Mouse (Mus musculus) C2C12 (cell line): ENCODE measurements around the gene Ipmk. TPM values are rescaled to one million over a fixed set of nuclear protein-coding genes. Genes with fewer than 3 reads are reported as not detected.
"Not testable (repeated sequence)": the region's sequence is repeated elsewhere in the genome, so short reads cannot be mapped to it uniquely, and the experiment has no call there.

Experiments
- H3K27me3 ChIP-seq: one replicate; pipeline ENCODE4 v1.6.1; 2011; ENCODE audit not compliant: control insufficient read depth, insufficient read depth, insufficient read length
- H3K36me3 ChIP-seq: one replicate; pipeline ENCODE4 v1.6.1; 2011; ENCODE audit not compliant: control insufficient read depth, insufficient read depth
- H3K4me3 ChIP-seq: one replicate; pipeline ENCODE4 v1.5.1; 2011; ENCODE audit warnings: mild to moderate bottlenecking, control low read depth; ENCODE audit not compliant: poor library complexity, insufficient read depth, severe bottlenecking
- H3K79me2 ChIP-seq: one replicate; pipeline ENCODE4 v1.6.1; 2011; ENCODE audit not compliant: control insufficient read depth, insufficient read depth
- H3K79me3 ChIP-seq: one replicate; pipeline ENCODE4 v1.6.1; 2011; ENCODE audit warnings: low read depth, control low read depth
- H3ac ChIP-seq: one replicate; pipeline ENCODE3; 2011; ENCODE audit warnings: low read depth; ENCODE audit not compliant: control insufficient read depth, insufficient read length
- CEBPB ChIP-seq: IDR thresholded peaks from one replicate; pipeline ENCODE4 v1.6.1; 2011; ENCODE audit warnings: low read depth, mild to moderate bottlenecking, control low read depth, moderate library complexity
- CTCF ChIP-seq: IDR thresholded peaks from one replicate; pipeline ENCODE4 v1.5.1; 2011; ENCODE audit not compliant: control insufficient read depth, insufficient read depth, insufficient read length
- FOSL1 ChIP-seq: IDR thresholded peaks from one replicate; pipeline ENCODE4 v1.8.0; 2011; ENCODE audit warnings: mild to moderate bottlenecking, low read length; ENCODE audit not compliant: poor library complexity, insufficient read depth, severe bottlenecking
- MAX ChIP-seq: IDR thresholded peaks from one replicate; pipeline ENCODE4 v1.6.1; 2011; ENCODE audit warnings: mild to moderate bottlenecking, control low read depth
- MYOD1 ChIP-seq: IDR thresholded peaks from one replicate; pipeline ENCODE4 v1.6.1; 2011; ENCODE audit warnings: low read depth; ENCODE audit not compliant: control insufficient read depth, insufficient read length
- MYOG ChIP-seq: IDR thresholded peaks from one replicate; pipeline ENCODE4 v1.6.1; 2011; ENCODE audit not compliant: control insufficient read depth, insufficient read length; ENCODE audit errors: extremely low read depth
- USF1 ChIP-seq: IDR thresholded peaks from one replicate; pipeline ENCODE4 v1.6.1; 2011; ENCODE audit warnings: low read depth, mild to moderate bottlenecking, control low read depth, moderate library complexity
- polyA plus RNA-seq: library from polyadenylated mRNA; unstranded; fragments of >200 nt; fragmentation: generic; extraction: Trizol; gene quantifications from one replicate; pipeline ENCODE4 v1.2.1, GENCODE M21; 2012; ENCODE audit warnings: missing spikeins

Gene Ipmk
- polyA plus RNA-seq, 1 experiment: 9.2 TPM

GRCm38 (mm10) chr10:71447661-71448060 is 100.1 kb downstream of the Ipmk start:
- no peak overlapping the region for H3ac ChIP-seq
- no peaks in the 10 kb centered on the region for H3K79me3 ChIP-seq
- no peaks in the 10 kb centered on the region for H3K79me2 ChIP-seq
- H3K4me3 ChIP-seq: no peak overlapping the region
- H3K27me3 ChIP-seq: no peaks in the 10 kb centered on the region
- TF ChIP-seq CEBPB (no peak), USF1 (no peak), MYOG (no peak)
- no peaks in the 10 kb centered on the region for H3K36me3 ChIP-seq

- no peaks in the 10 kb centered on the region for H3K79me3 ChIP-seq
- H3K27me3 ChIP-seq: no peaks in the 10 kb centered on the region
- no peak overlapping the region for H3K4me3 ChIP-seq
- H3K79me2 ChIP-seq: no peaks in the 10 kb centered on the region
- no peaks in the 10 kb centered on the region for H3K36me3 ChIP-seq
- TF ChIP-seq MAX (no peak), USF1 (no peak), MYOD1 (no peak), FOSL1 (no peak), CTCF (no peak), MYOG (no peak), CEBPB (no peak)
- no peak overlapping the region for H3ac ChIP-seq
These were observed 100.7 kb downstream of the Ipmk start for GRCm38 (mm10) chr10:71448284-71448683.

DNA sequence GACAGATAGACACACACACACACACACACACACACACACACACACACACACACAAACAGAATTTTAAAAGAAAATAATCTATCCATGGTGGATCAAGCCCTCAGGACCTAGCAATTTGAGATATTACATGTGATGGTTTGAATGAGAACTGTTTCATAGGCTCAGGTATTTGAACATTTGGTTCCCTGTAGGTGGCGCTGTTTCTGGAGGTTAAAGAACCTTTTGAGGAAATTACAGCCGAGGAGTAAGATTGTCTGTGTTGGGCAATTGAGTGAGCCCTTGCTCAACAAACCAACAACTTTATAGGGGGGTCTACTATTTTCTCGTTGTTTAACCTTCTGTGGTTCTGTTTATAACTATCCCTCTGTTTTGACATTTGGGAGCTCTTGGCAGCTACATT is 107.8 kb downstream of the Ipmk start:
- no peaks in the 10 kb centered on the region for H3K36me3 ChIP-seq
- no peaks in the 10 kb centered on the region for H3K27me3 ChIP-seq

DNA sequence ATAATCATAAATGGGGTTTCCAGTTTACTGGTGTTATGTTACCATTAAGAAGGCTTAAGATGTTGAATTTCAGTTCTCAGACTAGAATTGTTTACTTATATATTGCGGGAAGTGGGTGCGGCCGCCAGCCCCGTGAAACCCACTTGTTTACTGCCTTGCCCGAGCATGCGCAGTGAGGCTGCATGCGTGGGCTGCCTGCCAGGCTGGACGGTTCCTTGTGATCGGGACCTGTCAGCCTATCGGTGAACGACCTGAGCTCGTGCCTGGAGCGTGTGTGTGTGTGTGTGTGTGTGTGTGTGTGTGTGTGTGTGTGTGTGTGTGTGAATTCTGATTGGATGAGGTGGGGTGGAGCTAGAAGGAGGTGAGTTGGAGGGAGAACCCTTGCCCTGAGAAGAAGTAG is 114.8 kb downstream of the Ipmk start:
- not testable (repeated sequence) for H3K27me3 ChIP-seq, H3K79me2 ChIP-seq, H3K36me3 ChIP-seq, H3ac ChIP-seq, H3K4me3 ChIP-seq, H3K79me3 ChIP-seq

More for the DNA sequence above, 107.8 kb downstream of the Ipmk start:
- Histone ChIP-seq H3ac (no peak overlapping the region), H3K4me3 (no peak overlapping the region), H3K79me2 (no peaks in the 10 kb centered on the region), H3K79me3 (no peaks in the 10 kb centered on the region)
- TF ChIP-seq CTCF: no peak
- no peak for TF ChIP-seq MAX
- TF ChIP-seq CEBPB: no peak
- TF ChIP-seq USF1: no peak
- TF ChIP-seq MYOD1: no peak
- no peak for TF ChIP-seq FOSL1
- TF ChIP-seq MYOG: no peak

GRCm38 (mm10) chr10:71464417-71464816 is 116.9 kb downstream of the Ipmk start:
- Histone ChIP-seq H3K79me2 (no peaks in the 10 kb centered on the region), H3K79me3 (no peaks in the 10 kb centered on the region), H3ac (no peak overlapping the region), H3K27me3 (peaks cover 7% of the 10 kb centered on the region), H3K4me3 (no peak overlapping the region), H3K36me3 (no peaks in the 10 kb centered on the region)
- TF ChIP-seq MYOG (no peak), USF1 (no peak), MAX (no peak), FOSL1 (no peak), CTCF (no peak), MYOD1 (no peak), CEBPB (no peak)

DNA sequence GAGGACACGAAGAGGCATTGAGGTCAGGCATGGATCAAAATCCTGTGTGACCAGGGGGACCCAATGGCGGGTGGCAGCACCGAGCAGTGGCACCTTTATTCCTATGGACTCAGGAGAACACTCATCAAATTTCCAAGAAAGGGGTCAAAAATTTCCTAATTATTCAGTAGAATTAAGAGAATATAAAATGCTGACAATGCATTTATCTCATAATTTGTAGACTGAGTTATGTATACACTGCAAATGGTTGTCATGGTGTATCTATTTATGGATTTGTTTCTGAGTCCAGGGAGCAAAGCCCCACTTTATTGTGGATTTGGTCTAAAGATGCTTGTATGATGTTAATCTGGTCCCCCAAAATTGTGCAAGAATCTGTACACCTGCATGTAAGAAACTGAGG is 120.8 kb downstream of the Ipmk start:
- Histone ChIP-seq H3K36me3 (no peaks in the 10 kb centered on the region), H3K4me3 (no peak overlapping the region), H3K27me3 (peaks cover 7% of the 10 kb centered on the region), H3K79me2 (no peaks in the 10 kb centered on the region), H3K79me3 (no peaks in the 10 kb centered on the region), H3ac (no peak overlapping the region)
- TF ChIP-seq FOSL1 (no peak), CTCF (no peak), MAX (no peak), MYOG (no peak), USF1 (no peak), CEBPB (no peak), MYOD1 (no peak)
